Mouse (Mus musculus) lung, postnatal 25 days (tissue): ENCODE results near the gene Ube2d3.
"Not testable (repeated sequence)": the region's sequence is repeated elsewhere in the genome, so short reads cannot be mapped to it uniquely, and the experiment has no call there.

ENCODE experiments used
- DNase-seq: peaks from one replicate; pipeline ENCODE4 v3.0.0; 2022; ENCODE audit warnings: low spot score

The Ube2d3 gene

GRCm38 (mm10) chr3:135438531-135438912, 573 bp downstream of the Ube2d3 start:
- peak; percentile 92 for DNase-seq

- peak; percentile 91 for DNase-seq
These were observed 1.1 kb downstream of the Ube2d3 start for GRCm38 (mm10) chr3:135438913-135439531.

GRCm38 (mm10) chr3:135439651-135440050, 1.7 kb downstream of the Ube2d3 start:
- DNase-seq, result no peak

GRCm38 (mm10) chr3:135440221-135440620, 2.3 kb downstream of the Ube2d3 start:
- DNase-seq, result peak; percentile 74

- no peak for DNase-seq
These were observed 2.7 kb downstream of the Ube2d3 start for GRCm38 (mm10) chr3:135440621-135441020.

GRCm38 (mm10) chr3:135444930-135445329, 7.0 kb downstream of the Ube2d3 start:
- no peak for DNase-seq

GRCm38 (mm10) chr3:135458981-135459380, 21.0 kb downstream of the Ube2d3 start:
- DNase-seq, result no peak

- DNase-seq, result no peak
These were observed 30.5 kb downstream of the Ube2d3 start for GRCm38 (mm10) chr3:135468402-135468801.

GRCm38 (mm10) chr3:135469146-135469545, 31.2 kb downstream of the Ube2d3 start:
- DNase-seq, result no peak

- peak; percentile 55 for DNase-seq
These were observed 32.0 kb downstream of the Ube2d3 start for GRCm38 (mm10) chr3:135469974-135470373.

- no peak for DNase-seq
These were observed 32.9 kb downstream of the Ube2d3 start for GRCm38 (mm10) chr3:135470823-135471222.

- no peak for DNase-seq
These were observed 37.1 kb downstream of the Ube2d3 start for GRCm38 (mm10) chr3:135475025-135475424.

GRCm38 (mm10) chr3:135476286-135476685, 38.3 kb downstream of the Ube2d3 start:
- peak; percentile 9 for DNase-seq

GRCm38 (mm10) chr3:135476977-135477376, 39.0 kb downstream of the Ube2d3 start:
- DNase-seq, result no peak

GRCm38 (mm10) chr3:135479090-135479489, 41.1 kb downstream of the Ube2d3 start:
- not testable (repeated sequence) for DNase-seq

GRCm38 (mm10) chr3:135480767-135481166, 42.8 kb downstream of the Ube2d3 start:
- no peak for DNase-seq

- DNase-seq, result no peak
These were observed 43.7 kb downstream of the Ube2d3 start for GRCm38 (mm10) chr3:135481608-135482007.

GRCm38 (mm10) chr3:135484650-135485049, 46.7 kb downstream of the Ube2d3 start:
- not testable (repeated sequence) for DNase-seq

- DNase-seq, result peak; percentile 77
These were observed 47.4 kb downstream of the Ube2d3 start, which contains the start of gene Manba for GRCm38 (mm10) chr3:135485128-135485899. TSS of gene Manba (plus strand) at chr3:135485611.

- no peak for DNase-seq
These were observed 47.9 kb downstream of the Ube2d3 start for GRCm38 (mm10) chr3:135485900-135486241.

- DNase-seq, result no peak
These were observed 48.4 kb downstream of the Ube2d3 start for GRCm38 (mm10) chr3:135486351-135486750.

- DNase-seq, result no peak
These were observed 49.9 kb downstream of the Ube2d3 start for GRCm38 (mm10) chr3:135487803-135488202.

GRCm38 (mm10) chr3:135489865-135490520, 52.0 kb downstream of the Ube2d3 start:
- no peak for DNase-seq
